Mouse (Mus musculus) spleen, postnatal 14 days (tissue): Measurements from ENCODE around the gene Olfr247.
"Not testable (repeated sequence)": the region's sequence is repeated elsewhere in the genome, so short reads cannot be mapped to it uniquely, and the experiment has no call there.

Source experiments
- DNase-seq, 2 experiments: peaks; one replicate each; pipeline ENCODE4 v3.0.0; 2021 to 2022; ENCODE audit warnings: low spot score in 2 of 2

The Olfr247 gene

DNA sequence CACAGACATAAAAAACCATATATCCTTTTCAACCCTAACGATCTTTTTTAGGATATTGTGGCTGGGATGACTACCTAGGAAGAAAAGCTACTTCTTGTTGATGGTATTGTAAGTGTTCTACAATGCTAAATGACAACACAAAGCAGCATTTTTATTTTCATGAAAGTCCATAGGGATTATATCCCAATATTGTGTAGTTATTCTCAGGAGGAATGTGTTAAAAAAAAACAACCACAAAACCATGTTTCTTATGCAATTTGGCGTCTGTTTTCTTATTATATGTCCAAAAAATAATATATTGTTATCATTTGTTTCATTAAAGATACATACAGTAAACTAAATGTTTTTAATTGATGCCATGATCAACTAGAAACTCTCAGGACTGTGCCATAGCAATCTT, at the start of gene Olfr247:
TSS of gene Olfr247 (minus strand) at position 101 of the 400 bp plus-strand sequence.
- DNase-seq, result not testable (repeated sequence)

GRCm38 (mm10) chr10:130012321-130012720, 36.4 kb upstream of the Olfr247 start, which contains the start of gene Olfr820:
Gene Olfr820 (plus strand): TSS chr10:130012621.
- DNase-seq, result no peak

GRCm38 (mm10) chr10:130005366-130005765, 29.4 kb upstream of the Olfr247 start:
- not testable (repeated sequence) for DNase-seq

DNA sequence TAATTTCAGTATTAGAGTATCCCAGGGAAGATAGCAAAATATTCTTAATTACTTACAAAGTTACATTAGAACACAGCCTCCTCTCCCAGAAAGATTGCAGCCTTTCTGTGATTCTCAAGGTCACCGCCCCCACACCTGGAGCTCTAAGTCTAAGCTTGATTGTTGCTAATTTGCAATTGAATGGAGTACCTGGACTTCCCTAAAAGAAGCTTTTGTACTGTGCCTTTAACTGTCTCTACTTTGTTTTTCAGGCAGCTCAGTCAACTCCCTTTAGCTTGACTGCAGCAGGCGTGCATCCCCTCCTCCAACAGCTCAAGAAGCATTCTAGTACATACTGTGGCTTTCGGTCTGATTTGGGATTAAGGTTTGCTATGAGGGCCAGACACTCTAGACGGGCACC, 28.2 kb upstream of the Olfr247 start:
- DNase-seq, result not testable (repeated sequence)

GRCm38 (mm10) chr10:129984962-129985361, 9.0 kb upstream of the Olfr247 start, which contains the start of gene Gm10310:
Gene Gm10310 (minus strand): TSS chr10:129985062.
- DNase-seq, result not testable (repeated sequence)

DNA sequence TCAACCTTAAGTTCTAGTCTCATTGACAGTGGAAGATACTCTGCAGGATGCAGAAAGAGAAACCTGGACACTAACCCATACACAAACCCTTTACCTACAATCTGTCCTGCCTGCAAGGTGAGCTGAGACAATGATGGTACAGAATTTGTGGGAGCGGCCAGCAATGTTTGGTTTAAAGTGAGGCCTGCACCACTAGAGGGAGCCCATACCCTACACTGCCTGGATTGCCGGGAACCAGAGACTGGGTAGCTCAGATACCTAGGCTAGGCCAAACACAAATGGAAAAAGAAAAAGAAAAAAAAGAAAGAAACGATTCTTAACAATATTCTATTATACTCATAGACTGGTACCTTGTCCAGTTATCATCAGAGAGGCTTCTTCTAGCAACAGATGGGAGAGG, 5.9 kb upstream of the Olfr247 start:
- not testable (repeated sequence) for DNase-seq

DNA sequence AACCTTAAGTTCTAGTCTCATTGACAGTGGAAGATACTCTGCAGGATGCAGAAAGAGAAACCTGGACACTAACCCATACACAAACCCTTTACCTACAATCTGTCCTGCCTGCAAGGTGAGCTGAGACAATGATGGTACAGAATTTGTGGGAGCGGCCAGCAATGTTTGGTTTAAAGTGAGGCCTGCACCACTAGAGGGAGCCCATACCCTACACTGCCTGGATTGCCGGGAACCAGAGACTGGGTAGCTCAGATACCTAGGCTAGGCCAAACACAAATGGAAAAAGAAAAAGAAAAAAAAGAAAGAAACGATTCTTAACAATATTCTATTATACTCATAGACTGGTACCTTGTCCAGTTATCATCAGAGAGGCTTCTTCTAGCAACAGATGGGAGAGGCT, 2.9 kb downstream of the Olfr247 start:
- DNase-seq, result not testable (repeated sequence)

- not testable (repeated sequence) for DNase-seq
Measured at GRCm38 (mm10) chr10:129967166-129967565, 8.8 kb downstream of the Olfr247 start, which contains the start of gene Olfr819. Gene Olfr819 (minus strand): TSS chr10:129967266.

GRCm38 (mm10) chr10:129966232-129966631, 9.7 kb downstream of the Olfr247 start:
- not testable (repeated sequence) for DNase-seq

GRCm38 (mm10) chr10:129949000-129949399, 26.9 kb downstream of the Olfr247 start, which contains the start of gene Olfr818:
Gene Olfr818 (minus strand): TSS chr10:129949100.
- DNase-seq, result no peak
